Mouse (Mus musculus) limb, embryonic 15.5 days (tissue): ENCODE data around the gene Zbtb11. TPM values are rescaled to one million over a fixed set of nuclear protein-coding genes. Genes with fewer than 3 reads are reported as not detected.
"Not testable (repeated sequence)": the region's sequence is repeated elsewhere in the genome, so short reads cannot be mapped to it uniquely, and the experiment has no call there.

ENCODE experiments used
- ATAC-seq: fragments of 200-750 bp; cut with Nextera tagmentation; 2 replicates; pipeline ENCODE4 v1.8.0; 2017; ENCODE audit warnings: low read depth, moderate TSS enrichment; ENCODE audit not compliant: insufficient number of reproducible peaks, low FRiP score, low TSS enrichment
- H3K27ac ChIP-seq: fragments of 300-500 bp; sonication (generic); 2 replicates; pipeline ENCODE4 v1.5.1; 2015; ENCODE audit warnings: moderate library complexity, mild to moderate bottlenecking, inconsistent platforms
- H3K27me3 ChIP-seq: fragments of 300-500 bp; sonication (generic); 2 replicates; pipeline ENCODE4 v1.6.1; 2015; ENCODE audit warnings: inconsistent platforms
- H3K36me3 ChIP-seq: fragments of 300-500 bp; sonication (generic); 2 replicates; pipeline ENCODE4 v1.6.1; 2015; ENCODE audit warnings: inconsistent platforms
- H3K4me1 ChIP-seq: fragments of 300-500 bp; sonication (generic); 2 replicates; pipeline ENCODE4 v1.6.1; 2015; ENCODE audit warnings: inconsistent platforms
- H3K4me2 ChIP-seq: fragments of 300-500 bp; sonication (generic); 2 replicates; pipeline ENCODE4 v1.6.1; 2015; ENCODE audit warnings: mild to moderate bottlenecking, inconsistent platforms
- H3K4me3 ChIP-seq: fragments of 300-500 bp; sonication (generic); 2 replicates; pipeline ENCODE4 v1.5.1; 2015; ENCODE audit warnings: mild to moderate bottlenecking, inconsistent platforms
- H3K9ac ChIP-seq: fragments of 300-500 bp; sonication (generic); 2 replicates; pipeline ENCODE4 v1.6.1; 2015; ENCODE audit warnings: inconsistent platforms
- H3K9me3 ChIP-seq: fragments of 300-500 bp; sonication (generic); 2 replicates; pipeline ENCODE4 v1.6.1; 2016; ENCODE audit warnings: inconsistent platforms
- WGBS: fragments of 180-500 bp; shearing (Covaris S2); methylation state at CpG from one replicate; pipeline ENCODE4 v1.1.7; 2015; 5-methylcytosine and 5-hydroxymethylcytosine counted together
- polyA plus RNA-seq: library from polyadenylated mRNA; unstranded; fragments of >200 nt; fragmentation: Nextera tagmentation; extraction: Ambion mirVana; gene quantifications from 2 replicates; pipeline ENCODE4 v1.2.1, GENCODE M21; 2015

Zbtb11 gene
- polyA plus RNA-seq, 1 experiment from 2014 or later = 20.9 TPM

DNA sequence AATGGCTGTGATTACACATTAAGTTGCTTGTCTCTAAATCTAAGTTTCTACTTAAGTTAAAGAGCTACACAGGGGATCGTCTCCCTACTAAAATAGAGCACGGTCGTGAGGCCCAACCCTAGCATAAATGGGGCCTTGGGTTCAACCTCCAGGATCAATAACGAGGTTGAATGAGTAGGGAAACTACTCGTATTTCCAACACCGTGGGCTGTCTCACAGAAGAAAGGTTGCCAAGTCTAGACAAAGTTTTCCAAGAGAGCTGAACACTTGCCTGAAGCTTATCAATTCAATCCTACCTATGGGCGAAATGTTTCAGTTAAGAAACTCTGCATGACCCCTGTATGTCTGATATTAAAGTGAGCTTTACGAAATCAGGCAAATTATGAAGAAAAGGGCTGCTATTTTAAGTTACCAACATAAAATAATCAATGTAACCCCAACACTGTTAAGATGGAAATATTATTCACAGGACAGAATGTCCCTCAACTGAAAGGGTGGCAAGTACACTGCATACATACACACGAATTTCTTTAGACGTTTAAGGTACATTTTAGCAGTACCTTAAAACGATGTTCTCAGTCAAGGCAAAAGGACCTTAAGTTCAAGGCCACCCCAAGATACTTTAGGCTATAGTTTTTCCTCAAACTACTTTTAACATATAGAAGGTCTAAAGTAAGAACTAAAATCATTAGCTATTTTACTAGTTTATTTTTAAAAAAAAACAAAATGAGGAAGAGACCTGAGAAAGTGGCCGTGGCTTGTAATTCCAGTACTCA is 54.4 kb downstream of the Zbtb11 start:
- no peaks in the 10 kb centered on the region for H3K9me3 ChIP-seq
- 32% methylated on average over 12 of the region's 12 CpGs for WGBS
- peak overlapping the region; percentile 93 for H3K4me3 ChIP-seq
- peak overlapping the region; percentile 93; the same call in 1 of the 2 replicates for H3K9ac ChIP-seq
- H3K27ac ChIP-seq = no peak overlapping the region
- no peaks in the 10 kb centered on the region for H3K27me3 ChIP-seq
- H3K4me2 ChIP-seq = peak overlapping the region; percentile 51
- no peak for ATAC-seq
- H3K36me3 ChIP-seq = peaks cover 19% of the 10 kb centered on the region
- peaks cover 13% of the 10 kb centered on the region for H3K4me1 ChIP-seq

DNA sequence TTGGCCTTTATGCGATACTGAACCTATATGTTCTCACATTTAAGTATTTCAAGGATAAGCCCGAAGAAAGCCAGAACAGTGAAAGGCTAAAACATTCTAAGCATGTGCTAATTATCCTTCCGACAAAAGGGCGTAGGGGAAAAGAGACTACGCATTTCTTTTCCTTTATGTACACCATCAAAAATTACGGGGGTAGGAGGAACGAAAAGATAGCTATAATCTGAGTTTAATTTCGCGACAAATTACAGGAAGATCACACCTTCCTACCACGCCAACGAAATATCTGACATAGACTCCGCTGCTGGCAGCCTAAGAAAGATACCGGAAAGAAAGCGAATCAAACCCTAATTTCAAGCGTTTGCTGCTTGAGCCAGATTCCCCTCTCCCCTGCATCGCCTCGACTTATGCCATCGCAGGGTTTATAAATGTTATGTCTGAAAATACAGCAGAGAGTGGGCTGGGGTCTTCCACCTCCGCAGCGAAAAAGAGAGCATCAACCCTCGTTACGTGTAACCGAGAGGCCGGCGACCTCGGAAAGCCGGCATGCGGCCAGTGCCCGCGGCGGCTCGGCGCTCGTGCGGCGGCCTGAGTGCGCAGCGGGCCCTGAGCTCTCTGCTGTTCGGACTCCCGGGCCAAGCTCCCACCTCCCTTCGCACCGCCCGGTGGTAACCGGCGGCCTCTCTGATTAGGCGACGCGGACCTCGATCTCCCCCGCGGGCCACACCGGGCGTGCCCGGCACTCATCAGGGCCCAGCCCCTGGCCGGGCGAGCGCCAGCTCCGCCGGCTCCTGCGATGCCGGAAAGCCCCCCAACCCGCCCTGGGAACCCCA is 55.3 kb downstream of the Zbtb11 start:
- peak overlapping the region; percentile 93 for H3K9ac ChIP-seq
- no peaks in the 10 kb centered on the region for H3K9me3 ChIP-seq
- under 1% methylated on average over 59 of the region's 62 CpGs for WGBS
- H3K4me1 ChIP-seq = peaks cover 13% of the 10 kb centered on the region
- ATAC-seq = peak; percentile 77
- peak overlapping the region; percentile 51 for H3K4me2 ChIP-seq
- peak overlapping the region; percentile 93 for H3K4me3 ChIP-seq
- H3K27me3 ChIP-seq = no peaks in the 10 kb centered on the region
- H3K36me3 ChIP-seq = peaks cover 22% of the 10 kb centered on the region
- peak overlapping the region; percentile 96 for H3K27ac ChIP-seq

- Histone ChIP-seq H3K36me3 (peaks cover 28% of the 10 kb centered on the region), H3K9ac (peak within 1 kb of the TSS; percentile 93), H3K27ac (peak within 1 kb of the TSS; percentile 96), H3K4me3 (peak within 1 kb of the TSS; percentile 93), H3K27me3 (no peaks in the 10 kb centered on the region), H3K4me1 (peaks cover 13% of the 10 kb centered on the region), H3K9me3 (no peaks in the 10 kb centered on the region), H3K4me2 (peak within 1 kb of the TSS; percentile 51)
- ATAC-seq = peak; percentile 99
- WGBS = under 1% methylated on average over 39 of the region's 39 CpGs
Measured at GRCm38 (mm10) chr16:56029661-56030082, 56.0 kb downstream of the Zbtb11 start, which contains the start of gene Pcnp. Gene Pcnp (minus strand): TSS chr16:56029739.

GRCm38 (mm10) chr16:56034566-56034965 is 60.9 kb downstream of the Zbtb11 start:
- Histone ChIP-seq H3K4me3 (no peak overlapping the region), H3K27ac (no peak overlapping the region), H3K9ac (no peak overlapping the region), H3K4me2 (no peak overlapping the region), H3K27me3 (no peaks in the 10 kb centered on the region), H3K9me3 (no peaks in the 10 kb centered on the region), H3K36me3 (peaks cover 23% of the 10 kb centered on the region), H3K4me1 (peaks cover 19% of the 10 kb centered on the region)
- 96% methylated on average over 6 of the region's 6 CpGs for WGBS
- no peak for ATAC-seq

DNA sequence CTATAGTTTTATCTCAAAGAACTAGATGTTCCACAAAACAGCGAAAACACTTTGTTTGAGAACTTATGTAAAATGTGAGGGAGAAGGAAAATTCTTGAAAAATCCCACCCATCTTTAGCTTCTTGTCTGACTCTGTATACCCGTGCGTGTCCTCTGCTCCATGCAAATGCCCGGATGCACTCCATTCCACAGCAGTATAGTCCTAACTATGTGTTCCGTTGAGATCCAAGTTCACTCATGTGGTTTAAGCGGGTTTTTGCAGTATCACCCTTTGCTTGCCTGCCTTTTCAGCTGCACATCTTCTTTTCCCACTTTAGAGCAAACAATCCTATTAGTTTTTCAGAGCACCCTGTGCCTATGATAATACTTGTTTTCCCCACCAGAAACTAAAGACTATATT is 62.8 kb downstream of the Zbtb11 start:
- peak overlapping the region; percentile 55 for H3K4me2 ChIP-seq
- peaks cover 23% of the 10 kb centered on the region for H3K36me3 ChIP-seq
- no peak overlapping the region; the same call in 1 of the 2 replicates for H3K27ac ChIP-seq
- H3K4me1 ChIP-seq = peaks cover 13% of the 10 kb centered on the region
- no peak for ATAC-seq
- H3K27me3 ChIP-seq = no peaks in the 10 kb centered on the region
- no peaks in the 10 kb centered on the region for H3K9me3 ChIP-seq
- H3K9ac ChIP-seq = peak overlapping the region; percentile 23; the same call in 1 of the 2 replicates
- peak overlapping the region; percentile 64 for H3K4me3 ChIP-seq
- WGBS = 56% methylated on average over 6 of the region's 6 CpGs

- peak within 1 kb of the TSS; percentile 63 for H3K9ac ChIP-seq
- peak within 1 kb of the TSS; percentile 55 for H3K4me2 ChIP-seq
- H3K36me3 ChIP-seq = peaks cover 17% of the 10 kb centered on the region
- ATAC-seq = peak; percentile 98
- H3K4me3 ChIP-seq = peak within 1 kb of the TSS; percentile 64
- no peaks in the 10 kb centered on the region for H3K27me3 ChIP-seq
- under 1% methylated on average over 63 of the region's 63 CpGs for WGBS
- H3K9me3 ChIP-seq = no peaks in the 10 kb centered on the region
- H3K4me1 ChIP-seq = peaks cover 13% of the 10 kb centered on the region
- peak within 1 kb of the TSS; percentile 88 for H3K27ac ChIP-seq
Measured at GRCm38 (mm10) chr16:56037138-56038010, 63.7 kb downstream of the Zbtb11 start, which contains the start of gene Trmt10c. Gene Trmt10c (minus strand): TSS chr16:56037819.

- Histone ChIP-seq H3K9ac (peak overlapping the region; percentile 63), H3K36me3 (peaks cover 14% of the 10 kb centered on the region), H3K4me2 (peak overlapping the region; percentile 55), H3K27ac (peak overlapping the region; percentile 88), H3K4me1 (peaks cover 13% of the 10 kb centered on the region), H3K27me3 (no peaks in the 10 kb centered on the region), H3K4me3 (peak overlapping the region; percentile 64), H3K9me3 (no peaks in the 10 kb centered on the region)
- 33% methylated on average over 8 of the region's 8 CpGs for WGBS
- ATAC-seq = peak; percentile 7; the same call in 1 of the 2 replicates
Measured at GRCm38 (mm10) chr16:56038090-56038489, 64.4 kb downstream of the Zbtb11 start.

GRCm38 (mm10) chr16:56048038-56048437 is 74.4 kb downstream of the Zbtb11 start, which contains the start of gene Senp7:
Gene Senp7 (plus strand): TSS chr16:56048338.
- not testable (repeated sequence) for H3K36me3 ChIP-seq, H3K27ac ChIP-seq, H3K9ac ChIP-seq, H3K4me3 ChIP-seq, H3K4me1 ChIP-seq, ATAC-seq, H3K4me2 ChIP-seq, H3K9me3 ChIP-seq, H3K27me3 ChIP-seq
- WGBS = no CpG with 5 or more reads among the region's 4 CpGs

- no peak for ATAC-seq
Measured at GRCm38 (mm10) chr16:56055911-56056310, 82.2 kb downstream of the Zbtb11 start.

DNA sequence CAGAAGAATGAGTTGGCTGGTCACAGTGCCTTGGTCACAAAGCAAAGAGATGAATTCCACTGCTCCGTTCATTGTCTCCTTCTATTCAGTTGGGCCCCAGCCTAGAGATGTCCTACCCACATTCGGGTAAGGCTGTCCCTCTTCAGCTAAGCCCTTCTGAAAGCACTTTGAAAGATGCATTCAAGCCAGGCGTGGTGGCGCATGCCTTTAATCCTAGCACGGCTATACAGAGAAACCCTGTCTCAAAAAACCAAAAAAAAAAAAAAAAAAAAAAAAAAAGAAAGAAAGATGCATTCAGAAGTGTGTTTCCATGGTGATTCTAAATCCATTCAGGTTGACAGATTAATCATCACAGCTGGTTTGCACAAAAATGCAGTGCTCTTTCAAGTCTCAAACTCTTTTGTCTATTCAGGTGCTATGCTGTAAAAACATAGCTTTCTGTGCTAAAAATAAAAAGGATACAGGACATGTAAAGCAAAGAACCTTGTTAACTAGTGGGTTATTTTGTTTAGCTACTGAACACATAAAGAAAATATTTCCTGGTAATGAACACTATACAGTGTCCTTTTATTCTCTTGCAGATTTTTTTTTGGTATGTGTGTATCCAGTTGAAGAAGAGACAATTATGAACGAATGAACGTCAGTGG is 83.4 kb downstream of the Zbtb11 start:
- H3K4me1 ChIP-seq = no peaks in the 10 kb centered on the region
- no peaks in the 10 kb centered on the region for H3K27me3 ChIP-seq
- no peak overlapping the region for H3K4me2 ChIP-seq
- H3K4me3 ChIP-seq = no peak overlapping the region
- no peak overlapping the region for H3K27ac ChIP-seq
- H3K36me3 ChIP-seq = no peaks in the 10 kb centered on the region
- no peak overlapping the region for H3K9ac ChIP-seq
- no peak for ATAC-seq
- no peaks in the 10 kb centered on the region for H3K9me3 ChIP-seq
- 73% methylated on average over 7 of the region's 7 CpGs for WGBS

More at GRCm38 (mm10) chr16:56055911-56056310, 82.2 kb downstream of the Zbtb11 start:
- Histone ChIP-seq H3K4me2 (no peak overlapping the region), H3K4me3 (no peak overlapping the region), H3K27ac (no peak overlapping the region), H3K4me1 (no peaks in the 10 kb centered on the region), H3K27me3 (no peaks in the 10 kb centered on the region), H3K9ac (no peak overlapping the region), H3K36me3 (no peaks in the 10 kb centered on the region), H3K9me3 (no peaks in the 10 kb centered on the region)
- WGBS = 80% methylated on average over 3 of the region's 3 CpGs

DNA sequence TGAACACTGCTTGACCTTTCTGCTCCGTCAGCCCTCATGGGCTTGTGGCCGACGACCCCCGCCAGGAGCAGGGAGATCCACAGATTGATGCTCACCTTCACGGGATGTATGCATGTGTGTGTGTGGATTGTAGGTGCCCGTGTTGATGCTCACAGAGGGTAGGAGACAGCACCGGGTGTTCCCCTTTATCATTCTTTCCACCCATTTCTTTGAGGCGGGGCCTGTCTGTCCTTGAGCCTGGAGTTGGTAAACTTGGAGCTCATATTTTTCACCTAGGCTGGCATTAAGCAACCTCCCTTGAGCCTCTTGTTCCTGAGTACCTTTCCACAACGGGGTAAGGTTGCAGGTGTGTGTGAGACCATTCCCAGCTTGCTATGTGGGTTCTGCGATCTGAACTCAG is 84.5 kb downstream of the Zbtb11 start:
- no peak for ATAC-seq
- Histone ChIP-seq H3K36me3 (no peaks in the 10 kb centered on the region), H3K4me3 (no peak overlapping the region), H3K4me1 (no peaks in the 10 kb centered on the region), H3K27me3 (no peaks in the 10 kb centered on the region), H3K27ac (no peak overlapping the region), H3K9ac (no peak overlapping the region), H3K4me2 (no peak overlapping the region), H3K9me3 (no peaks in the 10 kb centered on the region)
- WGBS = 76% methylated on average over 10 of the region's 10 CpGs
